In the genomic region with DNA sequence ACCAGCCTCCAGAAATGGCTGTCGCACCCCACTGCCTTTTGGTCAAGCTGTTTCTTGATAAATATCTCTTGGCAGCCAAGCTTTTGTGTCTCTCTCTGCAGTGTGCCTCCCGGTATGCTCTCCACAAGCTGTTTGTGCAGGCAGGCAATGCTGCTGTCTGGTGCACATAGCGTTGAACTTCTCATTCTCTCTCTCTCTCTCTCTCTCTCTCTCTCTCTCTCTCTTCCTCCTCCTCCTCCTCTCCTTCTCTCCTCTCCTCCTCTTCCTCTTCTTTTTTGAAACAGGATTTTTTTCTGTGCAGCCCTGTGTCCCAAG, we compare ENCODE assay signal across 11 mouse cellular contexts.
DNase-seq lines count a peak whose midpoint lies in the region; ATAC-seq and TF ChIP-seq lines count a peak whose summit lies in the region.
"Had no signal": no experiment of that assay in that cellular context is flagged by ENCODE, and none has a peak within 500 bp of the region (broad histone marks: within the 10 kb centered on the region; RNA-seq: fewer than 3 reads in every experiment).

No protein-coding gene starts in this region.

- peak overlapping the region; percentile 38; the same call in 1 of the 2 replicates for H3K4me2 ChIP-seq in kidney, postnatal 0 days (ENCODE audit: low read length)
- H3K4me2 ChIP-seq in forebrain, postnatal 0 days (ENCODE audit: low read depth): peak overlapping the region; percentile 41
- H3K4me2 ChIP-seq in midbrain, embryonic 13.5 days (replicated peaks): peak overlapping the region; percentile 42

- 25% methylated on average over 3 of the region's 3 CpGs for WGBS in kidney, postnatal 0 days
- WGBS in forebrain, postnatal 0 days: 24% methylated on average over 3 of the region's 3 CpGs
- 20% methylated on average over 3 of the region's 3 CpGs for WGBS in midbrain, embryonic 13.5 days

- H3K27me3 ChIP-seq in kidney, postnatal 0 days (ENCODE audit: insufficient read depth, low read length): no peaks in the 10 kb centered on the region
- no peaks in the 10 kb centered on the region for H3K27me3 ChIP-seq in forebrain, postnatal 0 days (ENCODE audit: insufficient read depth, low read length)
- 0 out of 2 replicates have a peak, but pooled peaks cover 8% of the 10 kb centered on the region for H3K27me3 ChIP-seq in midbrain, embryonic 13.5 days

- DNase-seq in cerebellum, adult 8-10 months: peak; percentile 6
- DNase-seq in cerebellum, postnatal 25 days: no peak
- DNase-seq in kidney, postnatal 0 days (ENCODE audit: low spot score): peak; percentile 5
- DNase-seq in kidney, adult 8-10 months: no peak
- DNase-seq in forebrain, postnatal 0 days: no peak
- DNase-seq in adrenal gland, adult 18-20 months (ENCODE audit: low spot score in 2 of 2): no peak
- DNase-seq in spleen, postnatal 4 days (ENCODE audit: low spot score in 2 of 2): no peak

- no peak for TF ChIP-seq CTCF in kidney, postnatal 0 days (IDR thresholded peaks at IDR 0.05; ENCODE audit: low read depth)
- no peak for TF ChIP-seq CTCF in forebrain, postnatal 0 days (IDR thresholded peaks at IDR 0.05; ENCODE audit: low read depth)

- H3K9ac ChIP-seq in kidney, postnatal 0 days (ENCODE audit: low read depth, low read length): no peak overlapping the region
- H3K9ac ChIP-seq in forebrain, postnatal 0 days: 0 out of 2 replicates have a peak overlapping the region, but pooled peaks have one; percentile 14
- 0 out of 2 replicates have a peak overlapping the region, but pooled peaks have one; percentile 23 for H3K9ac ChIP-seq in midbrain, embryonic 13.5 days (replicated peaks)

- no peaks in the 10 kb centered on the region for H3K9me3 ChIP-seq in kidney, postnatal 0 days (replicated peaks; ENCODE audit: low read length)
- no peaks in the 10 kb centered on the region for H3K9me3 ChIP-seq in forebrain, postnatal 0 days (ENCODE audit: low read length)
- no peaks in the 10 kb centered on the region for H3K9me3 ChIP-seq in midbrain, embryonic 13.5 days

- H3K4me3 ChIP-seq in kidney, postnatal 0 days (replicated peaks; ENCODE audit: low read depth, low read length): no peak overlapping the region
- no peak overlapping the region for H3K4me3 ChIP-seq in forebrain, postnatal 0 days (ENCODE audit: low read depth, low read length)
- no peak overlapping the region for H3K4me3 ChIP-seq in midbrain, embryonic 13.5 days (replicated peaks)
- H3K4me3 ChIP-seq: erythroblast, embryonic 14.5 days; left cerebral cortex, adult 2 months had no signal

- no peak overlapping the region for H3K27ac ChIP-seq in kidney, postnatal 0 days
- H3K27ac ChIP-seq in forebrain, postnatal 0 days (ENCODE audit: low read depth, low read length): no peak overlapping the region
- H3K27ac ChIP-seq in midbrain, embryonic 13.5 days: peak overlapping the region; percentile 44; the same call in 1 of the 2 replicates
- H3K27ac ChIP-seq: left cerebral cortex, adult 2 months; macrophage had no signal

- no peaks in the 10 kb centered on the region for H3K36me3 ChIP-seq in kidney, postnatal 0 days (ENCODE audit: insufficient read depth, low read length)
- no peaks in the 10 kb centered on the region for H3K36me3 ChIP-seq in forebrain, postnatal 0 days (ENCODE audit: insufficient read depth)
- no peaks in the 10 kb centered on the region for H3K36me3 ChIP-seq in midbrain, embryonic 13.5 days

- no peak for ATAC-seq in kidney, postnatal 0 days (replicated peaks; ENCODE audit: low FRiP score, low read depth)
- peak; percentile 51; the same call in 1 of the 2 replicates for ATAC-seq in forebrain, postnatal 0 days
- no peak for ATAC-seq in midbrain, embryonic 13.5 days

- H3K4me1 ChIP-seq in kidney, postnatal 0 days (replicated peaks; ENCODE audit: insufficient read depth, low read length): no peaks in the 10 kb centered on the region
- H3K4me1 ChIP-seq in forebrain, postnatal 0 days (ENCODE audit: insufficient read depth): no peaks in the 10 kb centered on the region
- peaks cover 10% of the 10 kb centered on the region; the same call in 1 of the 2 replicates for H3K4me1 ChIP-seq in midbrain, embryonic 13.5 days (replicated peaks)

Comparison
In these comparisons a context has a peak if more than half of its experiments do, and no peak if none do; other contexts are left out.
1. DNase-seq: peak in cerebellum, adult 8-10 months (single experiment) and kidney, postnatal 0 days (single experiment); none in cerebellum, postnatal 25 days (0 of 2), kidney, adult 8-10 months (0 of 2), forebrain, postnatal 0 days (single experiment), adrenal gland, adult 18-20 months (0 of 2) and spleen, postnatal 4 days (0 of 2).
2. Peak in every context shown above with its lines, with median percentiles within 50 percentile points of each other: H3K4me2 ChIP-seq.